Mouse (Mus musculus) heart, postnatal 0 days (tissue): ENCODE data around the gene Pum2.

Source experiments
- CTCF ChIP-seq: IDR thresholded peaks from 2 replicates; pipeline ENCODE4 v1.5.1; 2016; ENCODE audit warnings: antibody characterized with exemption, control low read depth, low read depth
- EP300 ChIP-seq: IDR thresholded peaks from 2 replicates; pipeline ENCODE4 v1.6.1; 2016; ENCODE audit warnings: antibody characterized with exemption, low read depth

DNA sequence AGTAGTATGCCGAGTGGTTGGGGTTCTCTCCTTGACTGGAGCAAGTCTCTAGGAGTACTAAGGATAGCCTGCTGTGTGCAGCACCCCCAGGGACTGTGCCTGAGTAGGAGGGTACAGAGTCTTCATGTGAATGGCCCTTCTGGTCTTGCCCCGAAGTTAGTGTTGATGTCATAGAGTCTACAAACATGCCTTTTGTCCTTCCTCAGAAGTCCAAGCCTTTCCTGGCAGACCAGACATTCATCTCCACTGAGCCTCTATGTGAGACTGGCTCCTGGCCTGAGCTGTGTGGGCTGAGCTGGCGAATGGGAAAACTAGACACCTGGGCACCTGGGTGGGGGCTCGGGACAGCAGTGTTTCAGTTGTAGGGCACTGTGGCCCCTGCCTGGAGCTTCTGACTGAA lies 105.9 kb downstream of the Pum2 start:
- no peak for TF ChIP-seq CTCF
- TF ChIP-seq EP300 = no peak
